Mouse (Mus musculus) T-cell, adult 2 months (primary cell): ENCODE measurements around the gene Zfp2.

ENCODE experiments used
- DNase-seq: peaks from one replicate; pipeline ENCODE4 v3.0.0; 2022; ENCODE audit warnings: low spot score

The Zfp2 gene

GRCm38 (mm10) chr11:50850989-50851601, 64.9 kb downstream of the Zfp2 start:
- peak; percentile 39 for DNase-seq

GRCm38 (mm10) chr11:50850177-50850735, 65.7 kb downstream of the Zfp2 start, which contains the start of gene Grm6:
TSS of gene Grm6 (plus strand) at chr11:50850685.
- DNase-seq, result peak; percentile 37

GRCm38 (mm10) chr11:50849310-50849709, 66.7 kb downstream of the Zfp2 start:
- DNase-seq, result no peak
